Mouse (Mus musculus): ENCODE results near the gene Cldn4. TPM values are rescaled to one million over a fixed set of nuclear protein-coding genes. Genes with fewer than 3 reads are reported as not detected.

The Cldn4 gene
- polyA plus RNA-seq, 1 experiment = 0.04 TPM

GRCm38 (mm10) chr5:134970671-134971070 is 23.9 kb upstream of the Cldn4 start:
- no peak for TF ChIP-seq GATA1 (IDR thresholded peaks at IDR 0.05; ENCODE audit: low read length)

GRCm38 (mm10) chr5:134967164-134967944 is 20.6 kb upstream of the Cldn4 start:
- no peak for TF ChIP-seq GATA1 (IDR thresholded peaks at IDR 0.05; ENCODE audit: low read length)

- TF ChIP-seq GATA1 (IDR thresholded peaks at IDR 0.05; ENCODE audit: low read length) = no peak
Measured at GRCm38 (mm10) chr5:134965852-134966821, 19.4 kb upstream of the Cldn4 start.

- no peak for TF ChIP-seq GATA1 (IDR thresholded peaks at IDR 0.05; ENCODE audit: low read length)
Measured at GRCm38 (mm10) chr5:134965473-134965851, 18.7 kb upstream of the Cldn4 start.

- TF ChIP-seq GATA1 (IDR thresholded peaks at IDR 0.05; ENCODE audit: low read length) = no peak
Measured at GRCm38 (mm10) chr5:134963546-134963945, 16.8 kb upstream of the Cldn4 start.

- no peak for TF ChIP-seq GATA1 (IDR thresholded peaks at IDR 0.05; ENCODE audit: low read length)
Measured at GRCm38 (mm10) chr5:134961519-134961918, 14.8 kb upstream of the Cldn4 start.

- no peak for TF ChIP-seq GATA1 (IDR thresholded peaks at IDR 0.05; ENCODE audit: low read length)
Measured at GRCm38 (mm10) chr5:134960430-134960829, 13.7 kb upstream of the Cldn4 start.

GRCm38 (mm10) chr5:134959114-134959513 is 12.4 kb upstream of the Cldn4 start:
- no peak for TF ChIP-seq GATA1 (IDR thresholded peaks at IDR 0.05; ENCODE audit: low read length)

GRCm38 (mm10) chr5:134955491-134955890 is 8.8 kb upstream of the Cldn4 start:
- no peak for TF ChIP-seq GATA1 (IDR thresholded peaks at IDR 0.05; ENCODE audit: low read length)

DNA sequence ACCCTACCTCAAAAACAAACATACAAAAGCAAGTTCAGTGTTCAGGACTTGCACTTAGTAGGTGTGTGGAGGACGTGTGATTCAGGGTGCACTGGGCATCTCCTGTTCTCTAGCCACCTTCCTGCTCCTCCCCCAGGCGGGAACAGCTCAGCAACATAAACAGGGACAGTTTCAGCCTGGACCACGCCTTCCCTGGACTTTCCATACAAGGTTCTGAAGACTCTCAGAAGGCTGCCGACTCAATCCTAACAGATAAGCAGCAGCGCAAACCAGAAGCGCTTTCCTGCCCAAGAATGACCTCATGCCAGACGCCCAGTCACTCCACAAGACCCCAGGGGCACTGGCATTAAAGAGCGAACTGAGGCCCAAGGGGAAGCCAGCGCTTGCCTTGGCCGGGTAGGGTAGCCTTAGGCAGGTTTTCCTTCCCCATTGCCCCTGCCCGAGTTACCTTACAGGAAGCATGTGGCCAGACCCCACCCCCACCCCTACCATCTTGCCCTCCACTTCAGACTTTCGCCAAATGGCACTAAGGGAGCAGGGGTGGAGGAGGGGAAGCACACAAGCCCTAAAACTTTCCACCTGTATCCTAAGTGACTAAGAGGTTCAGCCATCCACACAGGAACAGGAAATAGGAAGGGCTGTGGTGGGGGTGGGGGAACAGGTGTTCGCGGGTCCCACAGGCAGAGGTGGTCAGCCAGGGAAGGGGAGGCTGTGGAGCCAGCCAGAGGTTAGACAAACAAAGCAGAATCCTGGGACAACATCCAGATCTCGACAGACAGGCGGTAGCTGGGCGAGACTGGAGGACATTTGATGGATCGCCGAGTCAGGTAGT is 4.5 kb upstream of the Cldn4 start:
- TF ChIP-seq GATA1 (IDR thresholded peaks at IDR 0.05; ENCODE audit: low read length) = no peak

DNA sequence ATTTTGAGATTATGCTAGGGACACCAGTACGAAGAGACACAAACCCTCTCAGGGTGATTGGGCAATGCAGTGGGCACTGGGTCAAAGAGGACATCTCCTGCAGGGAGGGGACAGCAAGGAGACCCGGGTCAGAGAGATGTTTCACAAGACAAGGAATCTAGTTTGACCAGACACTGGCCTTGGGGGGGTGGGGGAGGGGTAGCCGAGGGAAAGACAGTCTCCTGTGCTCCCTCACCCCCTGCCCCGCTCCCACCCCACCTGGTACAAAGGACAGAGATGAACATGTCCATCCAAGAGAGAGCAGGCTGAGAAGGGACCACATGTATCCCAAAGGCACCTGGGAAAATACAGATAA is 1.3 kb upstream of the Cldn4 start:
- TF ChIP-seq GATA1 (IDR thresholded peaks at IDR 0.05; ENCODE audit: low read length) = no peak

DNA sequence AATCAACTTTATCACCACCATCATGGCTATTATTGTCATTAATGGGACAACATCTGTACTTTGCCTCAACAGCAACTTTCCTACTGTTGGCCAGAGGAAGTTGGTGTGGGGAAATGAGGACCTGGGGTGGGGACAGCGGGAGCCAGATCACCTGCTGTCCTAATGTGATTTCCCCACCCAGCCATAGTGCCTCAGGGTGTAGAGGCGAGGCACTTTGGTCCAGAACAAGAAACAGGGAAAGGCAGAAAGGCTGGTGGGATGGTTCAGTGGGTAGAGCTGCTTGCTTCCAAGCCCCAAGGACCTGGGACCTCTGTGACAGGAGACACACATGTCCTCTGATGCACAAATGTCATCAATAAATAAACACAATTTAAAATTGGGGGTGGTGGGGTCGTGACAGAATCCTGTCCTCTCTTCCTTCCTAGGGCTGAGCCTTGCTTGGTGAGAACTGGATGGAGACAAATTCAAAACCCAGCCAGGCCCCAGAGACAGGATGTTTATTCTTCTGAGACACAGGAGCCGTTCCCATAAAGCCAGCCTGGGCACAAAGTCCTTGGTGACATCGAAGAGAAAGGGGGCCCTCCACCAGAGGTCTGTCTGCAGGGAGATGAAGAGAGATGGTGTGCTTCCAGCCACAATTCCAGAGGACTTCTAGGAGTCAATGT is 818 bp upstream of the Cldn4 start:
- no peak for TF ChIP-seq GATA1 (IDR thresholded peaks at IDR 0.05; ENCODE audit: low read length)

DNA sequence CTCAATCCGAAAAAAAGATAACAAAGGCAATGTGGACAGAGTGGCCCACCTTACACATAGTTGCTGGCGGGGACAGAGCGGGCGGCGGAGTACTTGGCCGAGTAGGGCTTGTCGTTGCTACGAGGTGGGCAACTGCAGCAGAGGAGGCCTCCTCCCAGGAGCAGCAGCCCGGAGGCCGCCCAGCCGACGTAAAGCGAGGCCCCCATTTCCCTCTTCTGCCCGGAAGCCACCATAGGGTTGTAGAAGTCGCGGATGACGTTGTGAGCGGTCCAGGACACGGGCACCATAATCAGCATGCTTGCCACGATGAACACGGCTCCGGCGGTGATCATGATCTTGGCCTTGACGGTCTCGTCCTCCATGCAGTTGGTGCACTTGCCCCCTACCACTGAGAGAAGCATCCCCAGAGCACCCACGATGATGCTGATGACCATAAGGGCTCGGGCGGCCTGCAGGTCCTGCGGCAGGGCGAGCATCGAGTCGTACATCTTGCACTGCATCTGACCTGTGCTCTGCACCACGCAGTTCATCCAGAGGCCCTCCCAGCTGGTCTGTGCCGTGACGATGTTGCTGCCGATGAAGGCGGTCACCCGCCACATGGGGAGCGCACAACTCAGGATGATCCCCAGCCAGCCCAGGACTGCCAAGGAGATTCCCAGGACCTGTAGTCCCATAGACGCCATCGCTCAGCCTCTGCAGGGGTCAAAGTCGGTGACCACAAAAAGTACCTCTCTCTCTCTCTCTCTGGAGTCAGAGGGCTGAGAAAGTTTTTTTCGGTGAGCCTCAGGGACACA is 474 bp downstream of the Cldn4 start:
- no peak for TF ChIP-seq GATA1 (IDR thresholded peaks at IDR 0.05; ENCODE audit: low read length)

GRCm38 (mm10) chr5:134945266-134945959 is 1.3 kb downstream of the Cldn4 start:
- TF ChIP-seq GATA1 (IDR thresholded peaks at IDR 0.05; ENCODE audit: low read length) = no peak
